Mouse (Mus musculus) embryonic facial prominence, embryonic 14.5 days (tissue): ENCODE measurements around the gene Mustn1. TPM values are rescaled to one million over a fixed set of nuclear protein-coding genes. Genes with fewer than 3 reads are reported as not detected.

Experiments
- ATAC-seq: fragments of 200-750 bp; cut with Nextera tagmentation; 2 replicates; pipeline ENCODE4 v1.8.0; 2017; ENCODE audit warnings: low read depth, moderate number of reproducible peaks, moderate TSS enrichment
- DNase-seq: peaks from one replicate; pipeline ENCODE4 v3.0.0-alpha.2; 2015; ENCODE audit warnings: low spot score
- H3K27ac ChIP-seq: fragments of 300-500 bp; sonication (generic); replicated peaks from 2 replicates; pipeline ENCODE4 v1.5.1; 2014; ENCODE audit warnings: low read depth, mild to moderate bottlenecking, low read length, moderate library complexity
- H3K27me3 ChIP-seq: fragments of 300-500 bp; sonication (generic); replicated peaks from 2 replicates; pipeline ENCODE4 v1.6.1; 2014; ENCODE audit warnings: low read length; ENCODE audit not compliant: control insufficient read depth, insufficient read depth
- H3K36me3 ChIP-seq: fragments of 300-500 bp; sonication (generic); 2 replicates; pipeline ENCODE4 v1.6.1; 2014; ENCODE audit warnings: low read length, mixed read lengths; ENCODE audit not compliant: control insufficient read depth, insufficient read depth
- H3K4me1 ChIP-seq: fragments of 300-500 bp; sonication (generic); 2 replicates; pipeline ENCODE4 v1.6.1; 2014; ENCODE audit warnings: antibody characterized with exemption, low read length; ENCODE audit not compliant: control insufficient read depth, insufficient read depth
- H3K4me2 ChIP-seq: fragments of 300-500 bp; sonication (generic); 2 replicates; pipeline ENCODE4 v1.6.1; 2014; ENCODE audit warnings: low read depth, mild to moderate bottlenecking, low read length, moderate library complexity, mixed read lengths
- H3K4me3 ChIP-seq: fragments of 300-500 bp; sonication (generic); 2 replicates; pipeline ENCODE4 v1.5.1; 2014; ENCODE audit warnings: low read depth, mild to moderate bottlenecking, low read length
- H3K9ac ChIP-seq: fragments of 300-500 bp; sonication (generic); 2 replicates; pipeline ENCODE4 v1.6.1; 2014; ENCODE audit warnings: low read depth, mild to moderate bottlenecking, low read length, moderate library complexity, mixed read lengths
- H3K9me3 ChIP-seq: fragments of 300-500 bp; sonication (generic); 2 replicates; pipeline ENCODE4 v1.6.1; 2016; ENCODE audit warnings: low read length; ENCODE audit not compliant: control insufficient read depth
- WGBS: fragments of 180-500 bp; shearing (Covaris S2); extraction: QIAGEN DNeasy Blood & Tissue Kit; methylation state at CpG from one replicate; pipeline ENCODE4 v1.1.7; 2014; 5-methylcytosine and 5-hydroxymethylcytosine counted together
- polyA plus RNA-seq: library from polyadenylated mRNA; unstranded; fragments of >200 nt; fragmentation: Nextera tagmentation; extraction: Ambion mirVana; gene quantifications from 2 replicates; pipeline ENCODE4 v1.2.1, GENCODE M21; 2014

The Mustn1 gene
- polyA plus RNA-seq, 1 experiment from 2014 or later = 43.6 TPM

- no peak overlapping the region for H3K4me3 ChIP-seq
- no peak overlapping the region for H3K27ac ChIP-seq
- H3K9me3 ChIP-seq = no peaks in the 10 kb centered on the region
- 89% methylated on average over 8 of the region's 8 CpGs for WGBS
- H3K4me2 ChIP-seq = no peak overlapping the region
- H3K9ac ChIP-seq = no peak overlapping the region
- DNase-seq (no peak), ATAC-seq (no peak)
- H3K27me3 ChIP-seq = no peaks in the 10 kb centered on the region
- no peaks in the 10 kb centered on the region for H3K36me3 ChIP-seq
- no peaks in the 10 kb centered on the region for H3K4me1 ChIP-seq
Observed at GRCm38 (mm10) chr14:30911141-30911540, 32.1 kb downstream of the Mustn1 start.

DNA sequence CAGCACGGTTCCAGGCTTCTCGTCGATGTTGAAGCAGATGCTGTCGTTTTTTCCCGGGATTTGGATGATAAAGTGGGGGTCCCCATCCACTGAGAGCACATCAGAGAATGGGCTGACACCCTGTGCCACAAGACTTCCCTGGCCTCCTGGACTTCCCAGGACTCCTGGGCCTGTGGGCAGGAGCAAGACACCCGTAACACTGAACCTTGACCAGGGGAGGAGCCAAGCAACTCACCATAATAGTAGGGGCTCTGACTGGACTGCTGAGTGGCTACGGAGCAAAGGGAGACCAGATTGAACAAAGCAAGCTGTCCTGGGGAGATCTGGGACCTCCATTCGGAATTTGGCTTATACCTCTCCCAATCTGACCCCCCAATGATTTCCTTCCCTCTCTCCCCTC is 33.6 kb downstream of the Mustn1 start:
- no peak overlapping the region for H3K4me3 ChIP-seq
- H3K27ac ChIP-seq = no peak overlapping the region
- no peaks in the 10 kb centered on the region for H3K36me3 ChIP-seq
- ATAC-seq = no peak
- no peak overlapping the region for H3K4me2 ChIP-seq
- H3K4me1 ChIP-seq = no peaks in the 10 kb centered on the region
- WGBS = 75% methylated on average over 8 of the region's 8 CpGs
- DNase-seq = no peak
- no peaks in the 10 kb centered on the region for H3K9me3 ChIP-seq
- no peak overlapping the region for H3K9ac ChIP-seq
- H3K27me3 ChIP-seq = no peaks in the 10 kb centered on the region

DNA sequence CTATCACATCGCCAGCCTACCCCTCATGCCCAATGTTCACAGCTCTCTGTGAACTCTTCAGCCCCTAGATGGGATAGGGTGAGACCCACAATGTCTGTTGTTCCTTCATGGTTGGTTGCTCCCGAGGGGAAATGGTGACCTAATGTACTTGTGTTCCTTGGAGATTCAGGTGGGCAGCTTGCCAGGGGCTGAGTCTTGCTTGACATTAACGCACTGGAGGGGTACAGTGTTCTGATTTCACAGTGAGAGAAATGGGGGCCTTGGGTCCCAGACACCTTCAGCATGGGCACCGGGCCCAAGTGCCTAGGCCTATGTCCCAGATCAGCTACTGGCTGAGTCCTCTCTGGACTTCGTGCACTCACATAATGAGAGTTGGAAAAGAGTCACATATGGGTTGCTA is 34.4 kb downstream of the Mustn1 start:
- no peak overlapping the region for H3K4me3 ChIP-seq
- H3K27me3 ChIP-seq = no peaks in the 10 kb centered on the region
- no peaks in the 10 kb centered on the region for H3K36me3 ChIP-seq
- H3K9me3 ChIP-seq = no peaks in the 10 kb centered on the region
- DNase-seq (no peak), ATAC-seq (no peak)
- H3K4me2 ChIP-seq = no peak overlapping the region
- no peak overlapping the region for H3K27ac ChIP-seq
- WGBS = 76% methylated on average over 5 of the region's 5 CpGs
- H3K9ac ChIP-seq = no peak overlapping the region
- no peaks in the 10 kb centered on the region for H3K4me1 ChIP-seq

DNA sequence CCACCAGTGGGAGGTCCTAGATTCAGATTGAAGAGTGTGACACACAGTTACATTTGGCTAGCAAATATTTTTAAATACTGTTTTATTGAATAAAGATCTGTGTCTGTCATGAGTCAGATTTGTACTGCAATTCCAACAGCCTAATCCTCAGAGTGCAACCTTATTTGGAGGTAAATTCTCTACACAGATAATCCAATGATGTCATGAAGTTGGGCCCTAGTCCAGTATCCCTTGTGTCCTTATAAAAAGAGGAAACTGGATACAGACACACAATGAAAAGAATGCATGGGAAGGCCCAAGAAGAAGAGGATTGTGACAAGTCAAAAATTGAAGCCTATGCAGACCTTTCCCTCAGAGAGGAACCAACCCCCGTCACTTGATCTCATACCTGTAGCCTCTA is 37.5 kb downstream of the Mustn1 start:
- 65% methylated on average over 1 of the region's 1 CpGs for WGBS
- Histone ChIP-seq H3K9me3 (no peaks in the 10 kb centered on the region), H3K4me1 (no peaks in the 10 kb centered on the region), H3K27ac (no peak overlapping the region), H3K4me3 (no peak overlapping the region), H3K27me3 (no peaks in the 10 kb centered on the region), H3K4me2 (no peak overlapping the region), H3K9ac (no peak overlapping the region), H3K36me3 (no peaks in the 10 kb centered on the region)
- DNase-seq (peak; percentile 19), ATAC-seq (no peak)

DNA sequence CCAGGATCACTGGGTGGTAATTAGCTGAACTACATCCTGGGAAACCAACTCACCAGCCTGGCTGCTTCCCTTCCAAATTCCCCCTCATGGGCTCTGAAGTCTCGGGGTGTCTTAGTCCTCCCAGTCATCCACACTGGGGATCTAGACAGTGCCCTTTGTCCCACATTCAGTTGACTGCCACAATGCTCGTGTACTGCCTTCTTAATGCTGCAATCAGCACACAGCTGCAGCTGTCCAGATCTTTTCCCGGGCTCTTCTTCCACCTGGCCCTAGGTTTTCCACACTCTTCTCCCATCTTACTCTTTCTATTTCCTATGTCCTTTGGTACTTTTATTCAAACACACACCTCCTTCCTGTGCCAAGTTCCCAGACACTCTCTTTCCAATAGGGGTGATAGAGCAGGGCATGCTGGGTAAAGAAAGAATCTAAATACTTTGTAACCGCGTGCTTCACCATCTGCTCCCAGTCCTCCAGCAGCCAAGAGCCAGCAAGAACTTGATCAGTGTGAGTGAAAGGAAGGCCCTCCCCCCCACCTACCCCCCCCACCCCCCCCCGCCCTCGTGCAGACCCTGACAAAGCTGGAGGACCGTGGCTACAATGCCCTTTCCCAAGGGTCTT is 43.2 kb downstream of the Mustn1 start:
- Histone ChIP-seq H3K4me1 (no peaks in the 10 kb centered on the region), H3K27me3 (no peaks in the 10 kb centered on the region), H3K4me3 (no peak overlapping the region), H3K9me3 (no peaks in the 10 kb centered on the region), H3K4me2 (no peak overlapping the region), H3K36me3 (no peaks in the 10 kb centered on the region), H3K27ac (no peak overlapping the region), H3K9ac (no peak overlapping the region)
- DNase-seq = peak; percentile 10
- ATAC-seq = no peak
- WGBS = 66% methylated on average over 5 of the region's 8 CpGs

DNA sequence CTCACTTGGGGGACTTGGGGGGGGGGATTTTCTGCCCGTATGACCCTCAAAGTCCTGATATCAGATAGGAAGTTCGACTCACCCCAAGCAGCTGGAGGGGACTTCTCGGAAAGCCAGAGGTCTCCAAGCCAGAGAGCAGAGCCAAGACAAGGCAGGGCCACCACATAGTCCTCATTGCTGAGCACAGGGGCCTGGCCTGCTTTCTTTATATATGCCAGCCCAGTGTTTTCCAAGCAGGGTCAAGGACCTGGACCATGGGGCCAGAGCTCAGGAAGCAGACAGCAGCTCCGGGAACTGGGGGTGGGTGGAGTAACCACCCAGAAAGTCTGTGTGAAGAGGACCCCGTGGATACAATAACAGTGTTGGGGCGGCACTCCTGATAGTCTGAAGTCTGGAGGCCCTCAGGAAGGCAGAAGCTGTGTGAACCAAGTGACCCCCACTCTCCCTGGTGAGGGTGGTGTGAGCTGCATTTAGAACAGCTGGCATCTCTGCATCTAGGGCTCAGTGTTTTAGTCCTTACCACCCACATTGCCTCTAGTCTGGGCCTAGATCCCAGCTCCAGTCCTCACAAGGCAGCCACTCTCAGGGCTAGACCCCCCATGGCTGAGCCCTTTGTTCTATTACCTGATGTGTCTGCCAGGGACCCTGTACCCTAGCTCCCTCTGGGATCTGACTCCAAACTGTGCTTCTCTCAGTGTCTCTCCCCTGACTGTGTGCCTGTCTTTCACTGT is 44.5 kb downstream of the Mustn1 start, which contains the start of gene Itih3:
Gene Itih3, minus strand, starts transcription at position 386 of the 731 bp plus-strand sequence.
- no peak within 1 kb of the TSS for H3K4me3 ChIP-seq
- H3K4me1 ChIP-seq = no peaks in the 10 kb centered on the region
- no peak within 1 kb of the TSS for H3K4me2 ChIP-seq
- WGBS = 63% methylated on average over 6 of the region's 6 CpGs
- no peak within 1 kb of the TSS for H3K9ac ChIP-seq
- no peak for DNase-seq
- H3K9me3 ChIP-seq = no peaks in the 10 kb centered on the region
- H3K27me3 ChIP-seq = no peaks in the 10 kb centered on the region
- H3K36me3 ChIP-seq = no peaks in the 10 kb centered on the region
- ATAC-seq = no peak
- H3K27ac ChIP-seq = no peak within 1 kb of the TSS

DNA sequence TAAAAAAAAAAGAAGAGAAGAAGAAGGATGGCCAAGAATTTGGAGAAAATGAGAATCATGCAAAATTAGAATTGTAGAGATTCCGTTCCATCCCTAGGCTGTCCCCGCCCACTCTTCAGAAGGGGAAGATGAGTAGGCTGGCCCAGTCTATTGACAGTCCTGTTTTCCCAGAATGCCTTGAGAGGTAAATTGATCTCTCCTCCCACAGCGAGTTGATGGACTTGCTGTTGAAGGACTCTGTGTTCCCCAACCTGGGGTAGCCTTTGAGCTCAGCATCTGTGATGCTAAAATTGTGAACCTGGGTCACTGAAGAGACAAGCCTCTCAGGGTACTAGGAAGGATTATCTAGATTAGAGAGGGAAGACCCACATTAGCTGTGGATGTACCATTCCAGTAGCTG is 46.5 kb downstream of the Mustn1 start:
- no peaks in the 10 kb centered on the region for H3K27me3 ChIP-seq
- no peak overlapping the region for H3K4me3 ChIP-seq
- DNase-seq = no peak
- no peaks in the 10 kb centered on the region for H3K36me3 ChIP-seq
- H3K9ac ChIP-seq = no peak overlapping the region
- H3K4me1 ChIP-seq = no peaks in the 10 kb centered on the region
- 85% methylated on average over 3 of the region's 3 CpGs for WGBS
- no peak for ATAC-seq
- H3K4me2 ChIP-seq = no peak overlapping the region
- no peaks in the 10 kb centered on the region for H3K9me3 ChIP-seq
- no peak overlapping the region for H3K27ac ChIP-seq

DNA sequence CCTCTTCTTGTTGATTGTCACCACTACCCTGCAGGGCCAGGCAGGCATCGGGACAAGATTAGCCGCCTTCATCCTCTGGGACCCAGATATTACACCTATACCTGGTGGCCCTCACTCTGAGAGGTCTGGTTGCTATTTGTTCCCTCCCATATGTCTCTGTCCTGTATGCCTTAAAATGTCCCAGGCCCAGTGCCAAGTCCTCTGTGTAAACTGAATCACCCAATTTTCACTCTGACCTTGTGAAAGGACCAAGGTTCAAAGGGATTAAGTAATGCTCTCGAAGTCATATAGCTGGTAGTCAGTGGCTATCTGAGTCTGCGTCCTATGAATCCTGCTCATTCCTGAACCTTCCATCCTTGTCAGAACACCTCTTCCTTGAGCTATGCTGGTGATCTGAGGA is 51.4 kb downstream of the Mustn1 start:
- H3K9me3 ChIP-seq = no peaks in the 10 kb centered on the region
- no peaks in the 10 kb centered on the region for H3K4me1 ChIP-seq
- no peak overlapping the region for H3K4me2 ChIP-seq
- no peaks in the 10 kb centered on the region for H3K27me3 ChIP-seq
- no peaks in the 10 kb centered on the region for H3K36me3 ChIP-seq
- no peak overlapping the region for H3K4me3 ChIP-seq
- ATAC-seq = no peak
- WGBS = 92% methylated on average over 4 of the region's 4 CpGs
- no peak for DNase-seq
- no peak overlapping the region for H3K27ac ChIP-seq
- H3K9ac ChIP-seq = no peak overlapping the region
